In genomic region chr3:96576690-96577541, GRCm38 (mm10) we compare ENCODE assay signal across 8 mouse cellular contexts. TPM values are rescaled to one million over a fixed set of nuclear protein-coding genes. Genes with fewer than 3 reads are reported as not detected.
DNase-seq lines count a peak whose midpoint lies in the region; ATAC-seq lines count a peak whose summit lies in the region.

Gene Gm16253 (plus strand): TSS chr3:96576984.

- peak; percentile 89 for ATAC-seq in hindbrain, embryonic 11.5 days (ENCODE audit: low FRiP score)

- H3K4me3 ChIP-seq in hindbrain, embryonic 11.5 days (ENCODE audit: low read depth, low read length), result no peak within 1 kb of the TSS

- H3K36me3 ChIP-seq in hindbrain, embryonic 11.5 days (ENCODE audit: control insufficient read depth, insufficient read depth, low read length), result no peaks in the 10 kb centered on the region

- DNase-seq in NIH3T3 (ENCODE audit: low read depth), result peak; percentile 95
- peak; percentile 88 for DNase-seq in cerebellum, adult 9-11 months
- DNase-seq in frontal cortex, adult 2 months (ENCODE audit: extremely low spot score in 1 of 2, low spot score in 1 of 2), result peak; percentile 93 to 94
- peak; percentile 82 for DNase-seq in hindbrain, embryonic 11.5 days (ENCODE audit: low spot score)
- DNase-seq in layer of hippocampus, postnatal 25 days (ENCODE audit: extremely low spot score in 1 of 2, low spot score in 1 of 2), result peak; percentile 40 to 48
- DNase-seq in lung, postnatal 14 days, result peak; percentile 91
- peak; percentile 82 for DNase-seq in ovary, postnatal 36 days (ENCODE audit: low spot score)
- DNase-seq in thymus, postnatal 36 days, result peak; percentile 75 to 86

- H3K4me1 ChIP-seq in hindbrain, embryonic 11.5 days (replicated peaks; ENCODE audit: control insufficient read depth, insufficient read depth, low read length), result peaks cover 3% of the 10 kb centered on the region

- peak within 1 kb of the TSS; percentile 18 for H3K4me2 ChIP-seq in hindbrain, embryonic 11.5 days (replicated peaks; ENCODE audit: low read depth, low read length)

- H3K9me3 ChIP-seq in hindbrain, embryonic 11.5 days (ENCODE audit: control insufficient read depth, low read length), result no peaks in the 10 kb centered on the region

- 29% methylated on average over 17 of the region's 17 CpGs for WGBS in hindbrain, embryonic 11.5 days

- H3K27ac ChIP-seq in hindbrain, embryonic 11.5 days (ENCODE audit: low read depth, low read length), result peak within 1 kb of the TSS; percentile 48; the same call in 1 of the 2 replicates

- H3K9ac ChIP-seq in hindbrain, embryonic 11.5 days (ENCODE audit: low read depth, low read length), result peak within 1 kb of the TSS; percentile 25; the same call in 1 of the 2 replicates

- no peaks in the 10 kb centered on the region for H3K27me3 ChIP-seq in hindbrain, embryonic 11.5 days (ENCODE audit: control insufficient read depth, insufficient read depth, low read length)

RNA-seq across cellular contexts. Expression of gene Gm16253, which starts in this region (rescaled TPM):
- polyA plus RNA-seq in frontal cortex, adult 2 months (2012; rRNA removed), result not detected in 2 replicates
- polyA plus RNA-seq in hindbrain, embryonic 11.5 days (2014; fragmentation: Nextera tagmentation; extraction: Ambion mirVana), result 0.46 and 0.70 TPM in 2 replicates
- total RNA-seq in layer of hippocampus, postnatal 25 days (2021), result not detected

Comparison
In these comparisons a context has a peak if more than half of its experiments do, and no peak if none do; other contexts are left out.
1. Peak in DNase-seq in frontal cortex, adult 2 months; RNA of the gene not detected or under 1 TPM.
2. Peak in DNase-seq, ATAC-seq, H3K27ac ChIP-seq, H3K9ac ChIP-seq and H3K4me2 ChIP-seq in hindbrain, embryonic 11.5 days; RNA of the gene not detected or under 1 TPM.
3. Peak in DNase-seq in layer of hippocampus, postnatal 25 days; RNA of the gene not detected or under 1 TPM.
4. DNase-seq: peak in every context shown above with its lines; median percentile 95 in NIH3T3; 94 in frontal cortex, adult 2 months; 91 in lung, postnatal 14 days; 88 in cerebellum, adult 9-11 months; 82 in hindbrain, embryonic 11.5 days; 82 in ovary, postnatal 36 days; 80 in thymus, postnatal 36 days; 44 in layer of hippocampus, postnatal 25 days.